Mouse (Mus musculus) CH12.LX (cell line): Measurements from ENCODE around the gene Glb1. TPM values are rescaled to one million over a fixed set of nuclear protein-coding genes. Genes with fewer than 3 reads are reported as not detected.
A peak's percentile ranks its signal among the peaks of the same experiment; 100 is the strongest.

ENCODE experiments used
- DNase-seq: peaks from one replicate; pipeline ENCODE4 v3.0.0-alpha.2; 2013; ENCODE audit errors: extremely low read depth
- H3K27ac ChIP-seq: 2 replicates; pipeline ENCODE4 v1.5.1; 2012; ENCODE audit warnings: low read depth, mild to moderate bottlenecking, control low read depth, moderate library complexity; ENCODE audit not compliant: insufficient read depth
- H3K27me3 ChIP-seq: replicated peaks from 2 replicates; pipeline ENCODE3; 2012; ENCODE audit warnings: inconsistent platforms
- H3K36me3 ChIP-seq, 2 experiments: replicated peaks in 1 of 2; 2 replicates each; pipeline versions ENCODE3 to v1.6.1; 2012; ENCODE audit warnings: inconsistent platforms in 1 of 2, low read length in 1 of 2, mild to moderate bottlenecking in 1 of 2, mixed read lengths in 1 of 2, moderate library complexity in 1 of 2; ENCODE audit not compliant: control insufficient read depth in 1 of 2, insufficient read depth in 1 of 2
- H3K4me1 ChIP-seq, 2 experiments: 2 replicates each; pipeline ENCODE4 v1.6.1; 2012; ENCODE audit warnings: inconsistent platforms in 1 of 2, moderate library complexity in 1 of 2; ENCODE audit not compliant: insufficient read depth in 2 of 2, control insufficient read depth in 1 of 2
- H3K4me2 ChIP-seq: 2 replicates; pipeline ENCODE4 v1.6.1; 2012; ENCODE audit warnings: low read depth, mild to moderate bottlenecking, control low read depth; ENCODE audit not compliant: poor library complexity, insufficient read depth, severe bottlenecking
- H3K4me3 ChIP-seq, 3 experiments: fragments of 150-350 bp in 1 of 3; sonication (generic) in 1 of 3; replicated peaks in 1 of 3; 2 replicates each; pipeline versions ENCODE3 to v1.5.1; 2011 to 2012; ENCODE audit warnings: low read depth in 2 of 3, low read length in 2 of 3, mild to moderate bottlenecking in 2 of 3, moderate library complexity in 2 of 3, control low read depth in 1 of 3, improper control_type of control experiment in 1 of 3, inconsistent platforms in 1 of 3, mixed read lengths in 1 of 3; ENCODE audit not compliant: poor library complexity in 1 of 3
- H3K79me2 ChIP-seq: replicated peaks from 2 replicates; pipeline ENCODE4 v1.6.1; 2012; ENCODE audit warnings: mild to moderate bottlenecking, moderate library complexity; ENCODE audit not compliant: control insufficient read depth, poor library complexity, insufficient read depth, severe bottlenecking; ENCODE audit errors: extremely low read depth
- H3K9ac ChIP-seq: 2 replicates; pipeline ENCODE4 v1.6.1; 2012; ENCODE audit warnings: low read depth, mild to moderate bottlenecking, control low read depth, moderate library complexity; ENCODE audit not compliant: insufficient read depth
- H3K9me3 ChIP-seq: replicated peaks from 2 replicates; pipeline ENCODE3; 2012; ENCODE audit warnings: low read length, inconsistent platforms, mixed read lengths
- BHLHE40 ChIP-seq: IDR thresholded peaks from 2 replicates; pipeline ENCODE4 v1.6.1; 2011; ENCODE audit warnings: mild to moderate bottlenecking, low read depth, low read length, improper control_type of control experiment
- CHD1 ChIP-seq: IDR thresholded peaks from 2 replicates; pipeline ENCODE4 v1.6.1; 2012; ENCODE audit warnings: low read depth, low read length, improper control_type of control experiment, inconsistent platforms
- CHD2 ChIP-seq: IDR thresholded peaks from 2 replicates; pipeline ENCODE4 v1.6.1; 2011; ENCODE audit warnings: low read length, improper control_type of control experiment
- CTCF ChIP-seq, 2 experiments: IDR thresholded peaks in 1 of 2; conservative IDR thresholded peaks in 1 of 2; 2 replicates each; pipeline ENCODE4 v1.5.1; 2011 to 2012; ENCODE audit warnings: low read depth in 2 of 2, low read length in 2 of 2, improper control_type of control experiment in 1 of 2, inconsistent platforms in 1 of 2, mild to moderate bottlenecking in 1 of 2, moderate library complexity in 1 of 2
- E2F4 ChIP-seq: IDR thresholded peaks from 2 replicates; pipeline ENCODE4 v1.6.1; 2011; ENCODE audit warnings: low read depth, low read length, improper control_type of control experiment; ENCODE audit not compliant: insufficient replicate concordance
- ELF1 ChIP-seq: IDR thresholded peaks from 2 replicates; pipeline ENCODE4 v1.6.1; 2014; ENCODE audit warnings: low read depth, mild to moderate bottlenecking, inconsistent platforms, low read length, improper control_type of control experiment
- EP300 ChIP-seq: IDR thresholded peaks from 2 replicates; pipeline ENCODE4 v1.6.1; 2011; ENCODE audit warnings: low read length, improper control_type of control experiment
- ETS1 ChIP-seq: conservative IDR thresholded peaks from 2 replicates; pipeline ENCODE4 v1.6.1; 2012; ENCODE audit warnings: low read depth, mild to moderate bottlenecking, inconsistent platforms, low read length, improper control_type of control experiment, moderate library complexity
- HCFC1 ChIP-seq: IDR thresholded peaks from 2 replicates; pipeline ENCODE4 v1.6.1; 2012; ENCODE audit warnings: low read depth, mild to moderate bottlenecking, inconsistent platforms, low read length, improper control_type of control experiment
- IRF4 ChIP-seq: IDR thresholded peaks from 2 replicates; pipeline ENCODE4 v1.6.1; 2014; ENCODE audit warnings: low read depth, mild to moderate bottlenecking, inconsistent platforms, low read length, improper control_type of control experiment
- JUN ChIP-seq: IDR thresholded peaks from 2 replicates; pipeline ENCODE4 v1.6.1; 2011; ENCODE audit warnings: low read depth, mild to moderate bottlenecking, low read length, improper control_type of control experiment, moderate library complexity; ENCODE audit not compliant: insufficient read depth
- JUND ChIP-seq: conservative IDR thresholded peaks from 2 replicates; pipeline ENCODE4 v1.6.1; 2011; ENCODE audit warnings: low read depth, low read length, improper control_type of control experiment
- KAT2A ChIP-seq: IDR thresholded peaks from 2 replicates; pipeline ENCODE4 v1.6.1; 2012; ENCODE audit warnings: low read length, improper control_type of control experiment, inconsistent platforms; ENCODE audit not compliant: insufficient replicate concordance
- MAX ChIP-seq: IDR thresholded peaks from 2 replicates; pipeline ENCODE4 v1.6.1; 2011; ENCODE audit warnings: low read length, improper control_type of control experiment
- MAZ ChIP-seq: IDR thresholded peaks from 2 replicates; pipeline ENCODE4 v1.6.1; 2012; ENCODE audit warnings: low read depth, mild to moderate bottlenecking, inconsistent platforms, low read length, improper control_type of control experiment, moderate library complexity
- MEF2A ChIP-seq: IDR thresholded peaks from 2 replicates; pipeline ENCODE4 v1.6.1; 2014; ENCODE audit warnings: low read depth, mild to moderate bottlenecking, inconsistent platforms, low read length, improper control_type of control experiment, borderline replicate concordance
- MXI1 ChIP-seq: IDR thresholded peaks from 2 replicates; pipeline ENCODE4 v1.6.1; 2011; ENCODE audit warnings: mild to moderate bottlenecking, low read depth, low read length, improper control_type of control experiment
- MYC ChIP-seq: IDR thresholded peaks from 2 replicates; pipeline ENCODE4 v1.6.1; 2011; ENCODE audit warnings: low read depth, mild to moderate bottlenecking, improper control_type of control experiment, low read length
- NELFE ChIP-seq: IDR thresholded peaks from 2 replicates; pipeline ENCODE4 v1.6.1; 2011; ENCODE audit warnings: low read depth, low read length, improper control_type of control experiment
- NRF1 ChIP-seq: IDR thresholded peaks from 2 replicates; pipeline ENCODE4 v1.6.1; 2014; ENCODE audit warnings: low read depth, mild to moderate bottlenecking, inconsistent platforms, low read length, improper control_type of control experiment, moderate library complexity
- PAX5 ChIP-seq: IDR thresholded peaks from 2 replicates; pipeline ENCODE4 v1.6.1; 2012; ENCODE audit warnings: low read length, inconsistent platforms, mixed read lengths
- POLR2A ChIP-seq: IDR thresholded peaks from 2 replicates; pipeline ENCODE4 v1.6.1; 2011; ENCODE audit warnings: low read depth, mild to moderate bottlenecking, improper control_type of control experiment, low read length
- POLR2AphosphoS2 ChIP-seq: IDR thresholded peaks from 2 replicates; pipeline ENCODE4 v1.6.1; 2011; ENCODE audit warnings: low read depth, low read length, improper control_type of control experiment
- RCOR1 ChIP-seq: conservative IDR thresholded peaks from 2 replicates; pipeline ENCODE4 v1.6.1; 2012; ENCODE audit warnings: low read depth, mild to moderate bottlenecking, inconsistent platforms, low read length, improper control_type of control experiment
- SIN3A ChIP-seq: IDR thresholded peaks from 2 replicates; pipeline ENCODE4 v1.6.1; 2012; ENCODE audit warnings: low read length, improper control_type of control experiment, inconsistent platforms
- SMC3 ChIP-seq: IDR thresholded peaks from 2 replicates; pipeline ENCODE4 v1.6.1; 2011; ENCODE audit warnings: low read depth, low read length, improper control_type of control experiment
- TBP ChIP-seq: conservative IDR thresholded peaks from 2 replicates; pipeline ENCODE4 v1.6.1; 2011; ENCODE audit warnings: low read depth, low read length, improper control_type of control experiment
- UBTF ChIP-seq: IDR thresholded peaks from 2 replicates; pipeline ENCODE4 v1.6.1; 2012; ENCODE audit warnings: low read depth, mild to moderate bottlenecking, inconsistent platforms, low read length, improper control_type of control experiment, moderate library complexity
- USF1 ChIP-seq: IDR thresholded peaks from 2 replicates; pipeline ENCODE4 v1.6.1; 2014; ENCODE audit warnings: low read depth, mild to moderate bottlenecking, inconsistent platforms, low read length, improper control_type of control experiment
- USF2 ChIP-seq: conservative IDR thresholded peaks from 2 replicates; pipeline ENCODE4 v1.6.1; 2011; ENCODE audit warnings: low read depth, low read length, improper control_type of control experiment
- ZC3H11A ChIP-seq: IDR thresholded peaks from 2 replicates; pipeline ENCODE4 v1.6.1; 2012; ENCODE audit warnings: low read depth, mild to moderate bottlenecking, inconsistent platforms, low read length, improper control_type of control experiment
- ZNF384 ChIP-seq: IDR thresholded peaks from 2 replicates; pipeline ENCODE4 v1.6.1; 2012; ENCODE audit warnings: low read depth, low read length, improper control_type of control experiment, inconsistent platforms
- dilution Hi-C: fragments of 300-500 bp; cut with MboI; formaldehyde crosslinking; loops from 2 replicates; pipeline ENCODE4 v1.14.3; 2020; ENCODE audit warnings: low sequenced_read_pairs; ENCODE audit not compliant: extremely low pct_unique_long_range_greater_than_20kb, extremely low pct_ligation_motif_present
- in situ Hi-C: fragments of 300-500 bp; cut with MboI; formaldehyde crosslinking; loops from 3 replicates; pipeline ENCODE4 v1.14.3; 2019; ENCODE audit warnings: low sequenced_read_pairs, low pct_ligation_motif_present, low pct_unique_long_range_greater_than_20kb, mixed read lengths
- polyA plus RNA-seq: library from polyadenylated mRNA; unstranded; fragments of >175 nt; gene quantifications from 2 replicates; pipeline ENCODE4 v1.2.1, GENCODE M21; 2012; ENCODE audit warnings: low read depth; ENCODE audit not compliant: insufficient read length
- total RNA-seq, 2 experiments: library from RNA; depleted of rRNA; stranded (reverse); fragments of 300-350 nt in 1 of 2; fragments of >200 nt in 1 of 2; gene quantifications; 2 replicates each; pipeline ENCODE4 v1.2.3; 2012 to 2014

The Glb1 gene
- total and polyA plus RNA-seq, 3 experiments, result 25.7 to 40.7 (median 35.4) TPM

- Histone ChIP-seq H3K4me1 (peaks cover 9 to 45% of the 10 kb centered on the region in 2 experiments), H3K36me3 (no peaks in the 10 kb centered on the region), H3K27ac (no peak overlapping the region), H3K9ac (no peak overlapping the region), H3K9me3 (peaks cover 2% of the 10 kb centered on the region), H3K4me2 (no peak overlapping the region), H3K27me3 (no peaks in the 10 kb centered on the region), H3K79me2 (no peaks in the 10 kb centered on the region), H3K4me3 (no peak overlapping the region)
- DNase-seq, result no peak
- dilution Hi-C loops, result no loop called here
- no peak for TF ChIP-seq SMC3
- no peak for TF ChIP-seq TBP
- no peak for TF ChIP-seq USF2
- TF ChIP-seq MXI1, result no peak
- no peak for TF ChIP-seq SIN3A
- TF ChIP-seq POLR2AphosphoS2, result no peak
- peak; percentile 89 for TF ChIP-seq ZNF384
- no peak for TF ChIP-seq E2F4
- peak; percentile 29; the same call in 1 of the 2 replicates for TF ChIP-seq BHLHE40
- in situ Hi-C loops, result loop anchor here (25.0 kb wide), 1 partner anchor 184 kb away; no protein-coding TSS in a partner anchor
Measured at GRCm38 (mm10) chr9:114496469-114496868, 95.6 kb downstream of the Glb1 start.

GRCm38 (mm10) chr9:114498218-114498617 is 97.3 kb downstream of the Glb1 start:
- no peak overlapping the region for H3K9ac ChIP-seq
- peaks cover 2% of the 10 kb centered on the region for H3K9me3 ChIP-seq
- H3K36me3 ChIP-seq, result no peaks in the 10 kb centered on the region
- no peak overlapping the region for H3K4me3 ChIP-seq
- peaks cover 0 to 32% of the 10 kb centered on the region in 2 experiments; a peak in 2 of 4 replicates for H3K4me1 ChIP-seq
- no peaks in the 10 kb centered on the region for H3K79me2 ChIP-seq
- H3K27me3 ChIP-seq, result no peaks in the 10 kb centered on the region
- H3K27ac ChIP-seq, result no peak overlapping the region
- dilution Hi-C loops, result no loop called here
- in situ Hi-C loops, result loop anchor here (25.0 kb wide), 1 partner anchor 186 kb away; no protein-coding TSS in a partner anchor
- peak overlapping the region; percentile 19; the same call in 1 of the 2 replicates for H3K4me2 ChIP-seq
- DNase-seq, result peak; percentile 92
- peak; percentile 19; the same call in 1 of the 2 replicates for TF ChIP-seq NRF1
- no peak for TF ChIP-seq JUND
- TF ChIP-seq USF2, result no peak
- TF ChIP-seq KAT2A, result no peak
- TF ChIP-seq ETS1, result no peak
- TF ChIP-seq CHD1, result no peak
- no peak; the same call in 1 of the 2 replicates for TF ChIP-seq MEF2A
- TF ChIP-seq MAZ, result no peak
- no peak for TF ChIP-seq CHD2
- TF ChIP-seq POLR2A, result no peak
- TF ChIP-seq JUN, result no peak
- TF ChIP-seq MYC, result no peak
- no peak for TF ChIP-seq EP300
- no peak for TF ChIP-seq POLR2AphosphoS2
- TF ChIP-seq SMC3, result peak; percentile 100
- peak; percentile 51 to 99 for TF ChIP-seq CTCF (conservative IDR thresholded peaks at IDR 0.05 in 1 of 2, IDR thresholded peaks at IDR 0.05 in 1 of 2; ENCODE audit: low read depth in 2 of 2, low read length in 2 of 2)
- TF ChIP-seq NELFE, result no peak; the same call in 1 of the 2 replicates
- no peak for TF ChIP-seq UBTF
- TF ChIP-seq ZC3H11A, result peak; percentile 98
- no peak for TF ChIP-seq USF1
- TF ChIP-seq MXI1, result 0 out of 2 replicates have a peak, but pooled peaks have one; percentile 25
- TF ChIP-seq MAX, result peak; percentile 42; the same call in 1 of the 2 replicates
- no peak; the same call in 1 of the 2 replicates for TF ChIP-seq ZNF384
- TF ChIP-seq TBP, result no peak
- TF ChIP-seq BHLHE40, result no peak
- TF ChIP-seq SIN3A, result no peak
- TF ChIP-seq RCOR1, result no peak
- TF ChIP-seq IRF4, result peak; percentile 51; the same call in 1 of the 2 replicates
- TF ChIP-seq PAX5, result no peak
- no peak for TF ChIP-seq ELF1
- TF ChIP-seq HCFC1, result no peak
